Mouse (Mus musculus) retina, postnatal 7 days (tissue): ENCODE data around the gene Zfp36l2.
A peak's percentile ranks its signal among the peaks of the same experiment; 100 is the strongest.

Source experiments
- DNase-seq: peaks from one replicate; pipeline ENCODE4 v3.0.0-alpha.2; 2012; ENCODE audit warnings: low read depth, low spot score

The Zfp36l2 gene

GRCm38 (mm10) chr17:84177481-84177880 is 10.3 kb downstream of the Zfp36l2 start:
- no peak for DNase-seq

GRCm38 (mm10) chr17:84176446-84176845 is 11.3 kb downstream of the Zfp36l2 start:
- no peak for DNase-seq

- no peak for DNase-seq
These were observed 12.6 kb downstream of the Zfp36l2 start for GRCm38 (mm10) chr17:84175196-84175595.

GRCm38 (mm10) chr17:84167377-84167776 is 20.4 kb downstream of the Zfp36l2 start:
- no peak for DNase-seq

- no peak for DNase-seq
These were observed 21.4 kb downstream of the Zfp36l2 start for GRCm38 (mm10) chr17:84166135-84166860.

- DNase-seq = no peak
These were observed 22.0 kb downstream of the Zfp36l2 start for GRCm38 (mm10) chr17:84165735-84166134.

- DNase-seq = no peak
These were observed 23.6 kb downstream of the Zfp36l2 start for GRCm38 (mm10) chr17:84164146-84164545.

GRCm38 (mm10) chr17:84163066-84163785 is 24.5 kb downstream of the Zfp36l2 start:
- no peak for DNase-seq

- DNase-seq = no peak
These were observed 25.5 kb downstream of the Zfp36l2 start for GRCm38 (mm10) chr17:84162211-84162760.

- no peak for DNase-seq
These were observed 26.4 kb downstream of the Zfp36l2 start for GRCm38 (mm10) chr17:84161231-84161854.

GRCm38 (mm10) chr17:84158891-84159290 is 28.9 kb downstream of the Zfp36l2 start:
- no peak for DNase-seq

GRCm38 (mm10) chr17:84158461-84158795 is 29.3 kb downstream of the Zfp36l2 start:
- no peak for DNase-seq

- DNase-seq = no peak
These were observed 29.8 kb downstream of the Zfp36l2 start for GRCm38 (mm10) chr17:84157743-84158460.

GRCm38 (mm10) chr17:84156748-84157742 is 30.7 kb downstream of the Zfp36l2 start:
- DNase-seq = peak; percentile 28

GRCm38 (mm10) chr17:84156227-84156573 is 31.5 kb downstream of the Zfp36l2 start:
- no peak for DNase-seq

- DNase-seq = no peak
These were observed 32.1 kb downstream of the Zfp36l2 start for GRCm38 (mm10) chr17:84155516-84156226.

- no peak for DNase-seq
These were observed 32.8 kb downstream of the Zfp36l2 start for GRCm38 (mm10) chr17:84155029-84155338.

- no peak for DNase-seq
These were observed 33.3 kb downstream of the Zfp36l2 start for GRCm38 (mm10) chr17:84154302-84155028.

GRCm38 (mm10) chr17:84152976-84153786 is 34.6 kb downstream of the Zfp36l2 start:
- DNase-seq = no peak
